Mouse (Mus musculus): ENCODE measurements around the gene Ddx5. TPM values are rescaled to one million over a fixed set of nuclear protein-coding genes. Genes with fewer than 3 reads are reported as not detected.
"Not testable (repeated sequence)": the region's sequence is repeated elsewhere in the genome, so short reads cannot be mapped to it uniquely, and the experiment has no call there.

Gene Ddx5
- total and polyA plus RNA-seq, 2 experiments from 2014 or later, result 274 to 288 TPM

DNA sequence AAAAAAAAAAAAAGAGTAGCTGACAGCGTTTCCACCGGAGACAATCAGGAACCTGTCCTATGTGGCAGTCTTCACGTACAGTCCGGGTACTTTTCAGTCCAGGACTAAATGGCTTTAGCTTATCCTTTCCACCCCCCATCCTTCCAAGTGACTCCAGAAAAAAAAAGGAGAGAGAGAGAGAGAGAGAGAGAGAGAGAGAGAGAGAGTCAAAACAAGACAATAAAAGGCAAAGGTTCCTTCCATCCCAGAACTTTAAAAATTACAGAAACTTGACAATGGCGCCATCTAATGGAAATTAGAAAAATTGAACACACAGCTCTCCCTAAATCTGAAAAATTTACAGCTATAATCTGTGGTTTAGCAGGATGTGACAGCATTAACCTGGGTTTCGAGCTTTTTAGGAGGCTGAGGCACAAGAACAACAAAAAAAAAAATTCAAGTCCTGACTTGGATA lies 46.6 kb downstream of the Ddx5 start:
- TF ChIP-seq CTCF (IDR thresholded peaks at IDR 0.05; ENCODE audit: low read depth), result peak; percentile 71
- peak; percentile 77 for DNase-seq (ENCODE audit: low spot score)

GRCm38 (mm10) chr11:106741826-106742225 lies 47.2 kb downstream of the Ddx5 start:
- no peak overlapping the region for H3K4me2 ChIP-seq (ENCODE audit: low read depth, low read length)
- 92% methylated on average over 3 of the region's 3 CpGs for WGBS
- H3K4me1 ChIP-seq (ENCODE audit: insufficient read depth, low read length), result peaks cover 7% of the 10 kb centered on the region; the same call in 1 of the 2 replicates
- ATAC-seq (no peak), DNase-seq (ENCODE audit: low spot score) (no peak)
- no peak overlapping the region for H3K4me3 ChIP-seq (ENCODE audit: low read length)
- no peak overlapping the region for H3K27ac ChIP-seq
- H3K9ac ChIP-seq (replicated peaks; ENCODE audit: low read length), result no peak overlapping the region
- no peaks in the 10 kb centered on the region for H3K27me3 ChIP-seq (ENCODE audit: insufficient read depth, low read length)
- H3K36me3 ChIP-seq (ENCODE audit: insufficient read depth, low read length), result no peaks in the 10 kb centered on the region
- no peak for TF ChIP-seq CTCF (IDR thresholded peaks at IDR 0.05; ENCODE audit: low read depth)
- H3K9me3 ChIP-seq (ENCODE audit: low read length), result no peaks in the 10 kb centered on the region

More for the DNA sequence above, 46.6 kb downstream of the Ddx5 start:
- no peak overlapping the region for H3K9ac ChIP-seq (replicated peaks; ENCODE audit: low read length)
- 0 out of 2 replicates have a peak, but pooled peaks cover 4% of the 10 kb centered on the region for H3K9me3 ChIP-seq (ENCODE audit: low read length)
- H3K36me3 ChIP-seq (ENCODE audit: insufficient read depth, low read length), result no peaks in the 10 kb centered on the region
- no peak for ATAC-seq
- H3K27ac ChIP-seq, result no peak overlapping the region
- 32% methylated on average over 6 of the region's 6 CpGs for WGBS
- H3K4me2 ChIP-seq (ENCODE audit: low read depth, low read length), result no peak overlapping the region
- H3K4me3 ChIP-seq (ENCODE audit: low read length), result no peak overlapping the region
- no peaks in the 10 kb centered on the region for H3K27me3 ChIP-seq (ENCODE audit: insufficient read depth, low read length)
- peaks cover under 1% of the 10 kb centered on the region; the same call in 1 of the 2 replicates for H3K4me1 ChIP-seq (ENCODE audit: insufficient read depth, low read length)

GRCm38 (mm10) chr11:106741232-106741631 lies 47.8 kb downstream of the Ddx5 start:
- WGBS, result 18% methylated on average over 6 of the region's 6 CpGs
- H3K27ac ChIP-seq, result no peak overlapping the region
- H3K27me3 ChIP-seq (ENCODE audit: insufficient read depth, low read length), result no peaks in the 10 kb centered on the region
- H3K4me1 ChIP-seq (ENCODE audit: insufficient read depth, low read length), result peaks cover 11% of the 10 kb centered on the region; the same call in 1 of the 2 replicates
- H3K9ac ChIP-seq (replicated peaks; ENCODE audit: low read length), result no peak overlapping the region
- no peak overlapping the region for H3K4me2 ChIP-seq (ENCODE audit: low read depth, low read length)
- H3K9me3 ChIP-seq (ENCODE audit: low read length), result no peaks in the 10 kb centered on the region
- no peak for TF ChIP-seq CTCF (IDR thresholded peaks at IDR 0.05; ENCODE audit: low read depth)
- DNase-seq (ENCODE audit: low spot score), result peak; percentile 72
- peak; percentile 45; the same call in 1 of the 2 replicates for ATAC-seq
- no peak overlapping the region for H3K4me3 ChIP-seq (ENCODE audit: low read length)
- H3K36me3 ChIP-seq (ENCODE audit: insufficient read depth, low read length), result no peaks in the 10 kb centered on the region

GRCm38 (mm10) chr11:106740724-106741123 lies 48.3 kb downstream of the Ddx5 start:
- not testable (repeated sequence) for H3K36me3 ChIP-seq (ENCODE audit: insufficient read depth, low read length); H3K9ac ChIP-seq (replicated peaks; ENCODE audit: low read length); DNase-seq (ENCODE audit: low spot score); H3K27ac ChIP-seq; H3K4me2 ChIP-seq (ENCODE audit: low read depth, low read length); H3K9me3 ChIP-seq (ENCODE audit: low read length); ATAC-seq; H3K4me3 ChIP-seq (ENCODE audit: low read length); H3K27me3 ChIP-seq (ENCODE audit: insufficient read depth, low read length)
- 92% methylated on average over 8 of the region's 8 CpGs for WGBS
- peaks cover 11% of the 10 kb centered on the region; the same call in 1 of the 2 replicates for H3K4me1 ChIP-seq (ENCODE audit: insufficient read depth, low read length)

DNA sequence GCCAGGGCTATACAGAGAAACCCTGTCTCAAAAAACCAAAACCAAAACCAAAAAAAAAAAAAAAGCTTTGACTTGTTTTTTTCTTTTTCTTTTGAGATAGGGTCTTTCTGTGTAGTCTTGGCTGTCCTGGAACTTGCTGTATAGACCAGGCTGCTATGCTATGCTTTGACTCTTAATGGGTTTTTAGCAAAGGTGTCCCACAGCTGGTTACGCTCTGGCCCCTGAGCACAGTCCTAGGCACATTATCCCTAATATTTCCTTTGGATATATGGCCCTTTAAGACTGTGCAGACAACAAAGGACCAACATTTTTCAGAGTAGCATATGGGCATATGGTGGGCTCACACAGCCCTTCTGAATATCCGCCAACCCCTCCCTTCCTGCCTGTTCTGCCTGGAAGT lies 49.9 kb downstream of the Ddx5 start:
- H3K4me1 ChIP-seq (ENCODE audit: insufficient read depth, low read length), result peaks cover 11% of the 10 kb centered on the region; the same call in 1 of the 2 replicates
- TF ChIP-seq CTCF (IDR thresholded peaks at IDR 0.05; ENCODE audit: low read depth), result no peak
- WGBS, result 81% methylated on average over 2 of the region's 2 CpGs
- H3K9me3 ChIP-seq (ENCODE audit: low read length), result no peaks in the 10 kb centered on the region
- H3K4me2 ChIP-seq (ENCODE audit: low read depth, low read length), result no peak overlapping the region
- no peak overlapping the region for H3K9ac ChIP-seq (replicated peaks; ENCODE audit: low read length)
- DNase-seq (ENCODE audit: low spot score) (no peak), ATAC-seq (no peak)
- H3K27me3 ChIP-seq (ENCODE audit: insufficient read depth, low read length), result no peaks in the 10 kb centered on the region
- no peak overlapping the region for H3K4me3 ChIP-seq (ENCODE audit: low read length)
- H3K36me3 ChIP-seq (ENCODE audit: insufficient read depth, low read length), result no peaks in the 10 kb centered on the region
- H3K27ac ChIP-seq, result no peak overlapping the region

DNA sequence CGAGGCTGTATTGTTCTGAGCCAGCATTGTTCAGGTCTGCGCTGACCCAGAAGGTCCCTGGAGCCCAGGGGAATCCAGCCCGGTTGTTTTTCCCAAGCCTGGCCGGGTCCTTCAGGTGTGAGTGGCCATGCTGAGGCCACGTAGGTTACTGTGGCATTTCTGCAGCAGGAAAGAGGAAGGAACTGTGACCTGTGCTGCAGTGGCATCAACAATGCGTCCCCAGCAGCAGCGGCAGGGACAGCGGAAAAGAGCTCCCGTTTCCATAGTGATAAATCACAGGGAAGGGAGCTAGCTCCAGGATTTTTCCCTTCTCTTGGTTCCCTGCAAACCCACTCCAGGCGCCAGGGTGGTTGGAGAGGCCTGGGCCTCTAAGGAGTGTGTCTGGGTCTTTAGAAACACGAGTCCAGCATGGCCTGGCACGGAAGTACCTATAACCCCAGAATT lies 51.8 kb downstream of the Ddx5 start:
- WGBS, result 7% methylated on average over 12 of the region's 12 CpGs
- H3K9me3 ChIP-seq (ENCODE audit: low read length), result no peaks in the 10 kb centered on the region
- H3K4me2 ChIP-seq (ENCODE audit: low read depth, low read length), result no peak overlapping the region

DNA sequence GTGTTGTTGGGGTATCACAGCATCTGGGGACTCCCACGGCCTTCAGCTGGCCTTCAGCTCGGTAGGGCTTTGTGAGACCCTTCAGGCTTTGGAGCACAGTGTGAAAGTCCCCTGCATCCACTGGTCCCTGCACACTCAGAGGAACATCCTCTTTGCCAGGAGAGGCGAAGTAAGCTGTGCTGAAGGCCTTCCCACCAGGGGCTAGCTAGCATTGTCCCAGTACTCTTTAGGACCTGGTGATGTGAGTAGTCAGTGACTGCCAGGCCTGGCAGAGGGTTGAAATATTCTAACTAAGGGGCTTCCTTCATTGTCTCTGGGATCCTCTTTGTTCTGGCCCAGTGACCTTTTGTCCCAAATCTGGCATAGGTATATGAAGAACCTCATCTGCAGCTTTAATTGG lies 52.4 kb downstream of the Ddx5 start:
- ATAC-seq, result 0 out of 2 replicates have a peak, but pooled peaks have one; percentile 39
- Histone ChIP-seq H3K36me3 (ENCODE audit: insufficient read depth, low read length) (no peaks in the 10 kb centered on the region), H3K27ac (peak overlapping the region; percentile 62; the same call in 1 of the 2 replicates), H3K4me3 (ENCODE audit: low read length) (no peak overlapping the region), H3K4me2 (ENCODE audit: low read depth, low read length) (no peak overlapping the region), H3K9ac (replicated peaks; ENCODE audit: low read length) (no peak overlapping the region; the same call in 1 of the 2 replicates), H3K4me1 (ENCODE audit: insufficient read depth, low read length) (peaks cover 11% of the 10 kb centered on the region; the same call in 1 of the 2 replicates), H3K27me3 (ENCODE audit: insufficient read depth, low read length) (no peaks in the 10 kb centered on the region), H3K9me3 (ENCODE audit: low read length) (no peaks in the 10 kb centered on the region)
- DNase-seq (ENCODE audit: low spot score), result no peak
- WGBS, result 38% methylated on average over 3 of the region's 3 CpGs
- no peak for TF ChIP-seq CTCF (IDR thresholded peaks at IDR 0.05; ENCODE audit: low read depth)

More for the DNA sequence above, 51.8 kb downstream of the Ddx5 start:
- DNase-seq (ENCODE audit: low spot score) (peak; percentile 69), ATAC-seq (peak; percentile 69; the same call in 1 of the 2 replicates)
- H3K27me3 ChIP-seq (ENCODE audit: insufficient read depth, low read length), result no peaks in the 10 kb centered on the region
- peak overlapping the region; percentile 33; the same call in 1 of the 2 replicates for H3K9ac ChIP-seq (replicated peaks; ENCODE audit: low read length)
- TF ChIP-seq CTCF (IDR thresholded peaks at IDR 0.05; ENCODE audit: low read depth), result no peak
- no peaks in the 10 kb centered on the region for H3K36me3 ChIP-seq (ENCODE audit: insufficient read depth, low read length)
- peaks cover 11% of the 10 kb centered on the region; the same call in 1 of the 2 replicates for H3K4me1 ChIP-seq (ENCODE audit: insufficient read depth, low read length)
- peak overlapping the region; percentile 62 for H3K27ac ChIP-seq
- no peak overlapping the region for H3K4me3 ChIP-seq (ENCODE audit: low read length)
